Mouse (Mus musculus): ENCODE results near the gene Casp2.

Casp2 gene

DNA sequence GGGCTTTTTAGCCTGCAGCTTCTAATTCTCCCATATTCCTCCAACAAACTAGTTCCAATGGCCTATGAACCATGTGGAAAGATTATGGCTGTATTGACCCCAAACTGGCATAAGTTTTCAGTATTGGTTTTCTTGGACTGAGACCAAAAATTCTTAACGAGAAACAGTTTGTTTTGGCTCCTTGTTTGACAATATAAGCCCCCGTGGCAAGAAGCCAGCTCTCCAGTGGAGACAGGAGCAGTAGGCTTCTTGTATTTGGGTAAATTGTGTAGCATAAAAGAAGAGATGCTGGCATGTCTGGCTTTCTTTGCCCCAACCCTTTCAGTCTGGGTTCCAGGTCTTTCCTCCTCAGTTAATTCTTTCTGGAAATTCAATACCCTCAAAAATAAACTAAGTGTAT lies 11.4 kb downstream of the Casp2 start:
- DNase-seq (ENCODE audit: low spot score): no peak

DNA sequence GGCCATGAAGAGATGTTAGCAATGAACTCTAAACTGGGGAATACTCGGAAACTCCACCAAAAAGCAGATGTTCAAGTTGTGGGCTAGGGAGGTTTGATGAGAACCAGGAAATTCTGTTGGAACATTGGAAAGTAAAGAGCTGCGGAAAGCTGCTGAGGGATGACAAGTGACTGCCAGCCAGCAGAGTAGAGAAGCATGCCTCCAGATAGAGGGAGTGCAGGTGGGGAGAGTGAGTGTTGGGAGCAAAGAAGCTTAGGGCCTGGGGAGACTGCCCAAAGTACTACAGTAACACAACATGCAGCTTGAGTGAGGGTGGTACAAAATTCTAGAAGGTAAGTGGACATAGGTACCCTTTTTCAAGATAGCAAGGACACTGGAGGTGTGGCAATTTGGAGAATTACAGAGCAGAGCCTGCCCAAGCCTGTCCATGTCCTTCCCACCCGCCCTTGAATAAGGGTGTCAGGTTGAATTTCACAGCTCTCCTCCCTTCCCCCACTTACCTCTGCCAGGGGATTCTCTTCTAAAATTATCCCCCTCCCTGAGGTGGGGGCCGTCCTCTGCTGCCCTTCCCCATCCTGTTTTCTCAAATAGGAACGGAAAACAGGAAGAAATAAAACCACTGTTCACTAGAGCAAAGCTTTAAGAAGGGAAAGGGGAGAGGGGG lies 18.2 kb downstream of the Casp2 start:
- no peak for DNase-seq (ENCODE audit: low spot score)

DNA sequence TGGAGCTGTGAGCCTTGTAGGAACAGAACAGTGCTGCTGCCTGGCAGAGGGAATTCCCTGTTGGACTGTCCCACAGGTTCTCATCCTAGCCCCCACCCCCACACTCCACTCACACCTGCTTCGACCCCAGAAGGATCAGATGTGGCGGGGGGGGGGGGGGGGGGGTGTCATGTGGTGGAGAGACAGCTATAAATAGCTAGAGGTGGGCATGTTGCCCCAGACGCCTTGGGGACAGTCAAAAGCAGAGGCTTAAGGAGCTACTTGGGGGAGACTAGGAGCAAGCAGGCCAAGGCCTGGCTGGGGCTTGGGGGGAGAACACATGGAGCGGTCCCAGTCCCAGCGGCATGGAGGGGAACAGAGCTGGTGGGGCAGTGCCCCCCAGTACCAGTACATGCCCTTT lies 21.7 kb downstream of the Casp2 start, which contains the start of gene Clcn1:
Clcn1 (plus strand) TSS at position 238 of the 400 bp plus-strand sequence.
- DNase-seq (ENCODE audit: low spot score): no peak

DNA sequence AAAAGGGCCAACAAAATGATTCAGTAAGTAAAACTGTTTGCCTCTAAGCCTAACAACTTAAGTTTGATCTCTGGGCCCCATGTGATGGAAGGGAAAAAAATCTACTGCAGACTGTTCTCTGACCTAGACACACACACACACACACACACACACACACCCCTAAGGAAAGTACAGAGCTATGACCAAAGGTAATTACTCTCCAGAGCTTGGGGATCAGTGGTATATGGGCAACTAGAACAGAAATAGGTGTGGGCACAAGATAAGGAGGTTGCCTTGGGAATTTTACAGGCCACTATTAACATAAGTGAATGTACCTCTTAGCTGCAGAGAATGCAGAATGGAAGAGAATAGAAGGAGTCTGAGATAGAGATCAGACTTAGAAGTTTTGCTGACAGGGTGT lies 22.8 kb downstream of the Casp2 start:
- no peak for DNase-seq (ENCODE audit: low spot score)

DNA sequence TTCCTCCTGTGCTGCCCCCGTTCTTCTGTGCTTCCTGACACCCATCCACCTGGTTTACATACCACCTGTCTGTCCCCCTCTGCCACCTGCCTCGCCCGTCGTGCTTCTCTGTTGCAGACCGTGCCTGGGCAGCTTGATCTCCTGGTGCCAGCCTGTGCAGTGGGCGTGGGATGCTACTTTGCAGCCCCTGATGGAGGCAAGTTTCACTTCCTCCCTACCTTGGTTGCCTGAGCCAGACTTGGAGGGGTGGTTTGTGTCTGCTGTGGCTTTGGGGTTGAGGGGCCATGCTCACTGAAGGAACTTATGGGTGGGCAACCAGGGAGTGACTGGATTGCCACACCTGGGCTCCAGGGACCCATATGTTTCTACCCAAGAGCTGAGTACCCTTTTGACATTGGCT lies 28.5 kb downstream of the Casp2 start:
- DNase-seq (ENCODE audit: low spot score): no peak

DNA sequence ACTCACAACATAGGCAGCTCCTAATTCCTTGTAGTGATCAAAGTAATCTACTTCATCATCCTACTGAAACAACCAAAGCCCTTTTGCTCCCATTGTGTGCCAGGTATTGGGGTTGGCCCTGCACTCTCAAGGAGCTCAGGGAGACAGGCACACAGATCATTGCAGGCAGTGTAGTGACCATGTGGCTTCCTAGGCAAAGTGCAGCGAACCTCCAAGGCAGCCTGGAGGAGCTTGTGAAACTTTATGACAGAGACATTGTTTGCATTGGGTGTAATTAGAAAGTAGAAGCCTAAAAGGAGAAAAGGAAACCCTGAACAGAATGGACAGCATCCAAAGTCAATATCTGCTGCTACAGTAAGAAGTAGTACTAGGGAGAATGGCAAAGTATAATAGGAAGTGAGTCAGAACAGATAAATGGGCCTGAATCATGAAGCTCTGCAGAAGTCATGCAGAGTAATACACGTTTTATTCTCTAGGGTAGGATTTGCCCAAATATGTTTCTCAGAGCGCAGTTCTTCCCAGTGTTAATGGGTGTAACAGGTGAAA lies 30.8 kb downstream of the Casp2 start:
- DNase-seq (ENCODE audit: low spot score): no peak

DNA sequence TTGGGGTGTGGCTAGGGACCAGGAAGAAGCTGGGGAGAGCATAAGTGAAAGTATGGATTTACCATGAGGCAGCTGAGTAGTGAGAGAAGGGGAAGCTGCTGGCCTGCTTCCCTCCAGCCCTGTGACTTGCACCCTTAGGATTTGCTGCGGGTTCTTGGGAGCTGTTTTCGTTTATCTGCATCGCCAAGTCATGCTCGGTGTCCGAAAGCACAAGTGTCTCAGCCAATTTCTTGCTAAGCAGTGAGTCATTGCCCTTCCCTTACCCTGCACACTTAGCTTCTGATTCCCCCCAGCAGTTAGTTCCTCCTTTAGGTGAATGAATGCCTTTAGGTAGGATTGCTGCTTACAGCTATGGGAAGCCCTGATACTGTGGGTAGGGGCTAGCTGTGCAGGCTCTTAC lies 34.6 kb downstream of the Casp2 start:
- no peak for DNase-seq (ENCODE audit: low spot score)

DNA sequence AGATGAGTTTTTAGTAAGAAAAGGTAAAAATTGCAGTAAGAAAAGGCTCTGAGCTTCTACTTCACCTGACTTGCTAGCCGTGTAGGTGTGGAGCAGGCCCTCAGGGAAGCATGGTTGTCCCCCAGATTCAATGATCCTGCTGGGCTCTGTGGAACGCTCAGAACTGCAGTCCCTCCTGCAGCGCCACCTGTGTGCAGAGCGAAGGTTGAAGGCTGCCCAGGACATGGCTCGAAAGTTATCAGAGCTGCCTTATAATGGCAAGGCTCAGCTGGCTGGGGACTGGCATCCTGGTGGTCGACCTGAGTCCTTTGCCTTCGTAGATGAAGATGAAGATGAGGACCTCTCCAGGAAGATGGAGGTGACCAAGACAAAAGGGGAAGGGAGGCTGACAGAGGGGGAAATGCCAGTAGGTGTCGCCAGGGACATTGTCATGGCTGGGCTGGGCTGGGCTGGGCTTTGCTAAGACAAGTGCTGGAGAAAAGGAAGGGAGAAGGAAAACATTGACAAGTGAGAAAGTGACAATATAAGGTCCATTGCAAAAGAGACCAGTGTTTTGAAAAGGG lies 45.1 kb downstream of the Casp2 start:
- DNase-seq (ENCODE audit: low spot score): no peak

DNA sequence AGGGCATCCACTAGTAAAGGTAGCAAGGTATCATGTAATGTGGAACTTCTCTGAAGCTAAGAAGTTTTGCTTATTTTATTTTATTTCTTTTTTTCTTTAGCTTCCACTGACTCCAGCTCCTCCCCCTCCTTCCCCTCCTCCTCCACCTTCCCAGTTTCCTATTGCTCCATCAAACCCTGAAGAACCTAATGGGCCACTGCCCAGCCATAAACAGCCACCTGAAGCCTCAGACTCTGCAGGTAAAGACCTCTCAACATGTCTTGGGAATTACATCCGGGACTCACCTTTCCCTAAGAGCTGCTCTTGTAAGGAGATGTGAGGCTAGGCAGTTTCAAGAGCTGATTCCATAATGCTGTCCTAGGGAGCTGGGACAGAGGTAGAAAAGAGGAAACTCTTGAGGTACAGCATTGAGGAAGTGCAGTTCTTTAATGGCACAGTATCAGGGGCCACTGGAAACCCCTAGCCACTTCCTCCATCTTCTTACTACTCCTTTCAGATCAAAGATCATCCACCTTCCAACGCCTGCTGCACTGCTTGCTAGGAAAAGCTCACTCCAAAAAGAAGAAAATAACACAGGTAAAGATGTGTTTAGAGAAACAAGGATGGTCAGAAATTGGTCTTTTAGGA lies 45.8 kb downstream of the Casp2 start:
- DNase-seq (ENCODE audit: low spot score): no peak

DNA sequence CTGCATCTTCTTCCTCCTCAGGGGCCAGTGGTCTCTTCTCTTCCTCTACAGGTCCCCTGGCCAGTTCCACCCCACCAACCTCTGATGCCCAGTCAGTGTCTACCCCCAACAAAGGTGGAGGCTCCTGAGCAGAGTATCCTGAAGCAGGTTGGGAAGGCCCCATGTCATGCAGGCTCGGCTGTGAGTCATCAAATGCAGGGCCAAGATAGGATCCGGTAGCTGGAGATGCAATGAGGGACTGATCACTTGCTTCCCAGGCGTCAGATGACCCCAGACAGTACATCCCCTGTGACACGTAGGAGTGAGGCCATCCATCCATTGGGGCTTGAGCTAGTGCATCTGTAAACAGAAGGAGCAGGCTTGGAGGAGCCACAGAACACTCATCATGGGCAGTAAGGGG lies 53.5 kb downstream of the Casp2 start:
- DNase-seq (ENCODE audit: low spot score): no peak

DNA sequence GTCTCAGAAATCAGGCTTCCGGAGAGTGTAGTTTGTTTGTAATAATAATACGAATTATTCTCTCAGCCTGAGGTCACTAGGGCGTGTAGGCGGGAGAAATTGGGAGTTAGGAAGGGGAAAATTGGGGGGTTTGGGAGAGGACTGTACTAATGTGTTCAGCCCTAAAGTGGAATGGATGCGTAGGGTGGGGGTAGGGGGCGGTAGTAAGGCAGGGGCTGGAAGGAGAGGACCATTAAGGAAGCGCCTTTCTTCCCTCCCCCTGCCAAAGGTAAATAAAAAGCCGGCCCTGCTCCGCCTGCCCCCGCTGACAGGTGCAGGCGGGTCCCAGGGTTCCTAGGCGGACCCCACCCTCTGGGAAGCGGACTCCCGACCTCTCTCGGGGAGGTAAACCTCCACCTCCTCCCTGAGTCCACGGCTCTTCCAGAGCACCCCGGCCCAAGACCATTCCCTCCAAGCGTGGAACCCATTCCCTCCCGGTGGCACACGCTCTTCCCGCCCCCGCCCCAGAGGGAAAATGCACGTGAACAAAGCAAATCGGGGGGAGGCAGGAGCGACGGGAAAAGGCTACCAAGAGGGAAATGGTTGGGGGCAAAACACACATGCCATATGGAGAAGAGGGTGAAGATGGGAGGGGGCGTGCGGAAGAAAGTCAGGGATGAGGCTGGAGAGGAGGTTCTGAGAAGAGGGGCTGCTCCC lies 58.7 kb downstream of the Casp2 start:
- DNase-seq (ENCODE audit: low spot score): no peak

DNA sequence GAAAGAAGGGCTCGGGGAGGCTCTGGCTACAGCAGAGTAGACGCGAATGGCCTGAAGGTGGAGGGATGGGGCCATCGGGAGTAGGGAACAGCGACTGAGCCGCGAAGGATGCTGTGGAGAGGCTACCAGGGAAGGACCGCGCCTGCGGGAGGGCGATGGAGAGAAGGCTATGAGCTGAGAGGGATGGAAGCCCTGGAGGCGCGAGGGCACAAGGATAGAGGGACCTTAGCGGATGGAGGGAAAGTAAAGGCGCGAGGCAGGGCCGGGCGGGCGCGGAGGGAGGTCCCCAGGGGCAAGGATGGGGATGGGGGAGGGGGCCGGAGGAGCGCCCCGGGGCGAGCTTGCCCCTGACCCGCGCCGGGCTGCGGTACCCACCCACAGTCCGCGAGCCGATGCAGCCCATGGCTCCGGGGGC lies 59.3 kb downstream of the Casp2 start:
- DNase-seq (ENCODE audit: low spot score): peak; percentile 5

DNA sequence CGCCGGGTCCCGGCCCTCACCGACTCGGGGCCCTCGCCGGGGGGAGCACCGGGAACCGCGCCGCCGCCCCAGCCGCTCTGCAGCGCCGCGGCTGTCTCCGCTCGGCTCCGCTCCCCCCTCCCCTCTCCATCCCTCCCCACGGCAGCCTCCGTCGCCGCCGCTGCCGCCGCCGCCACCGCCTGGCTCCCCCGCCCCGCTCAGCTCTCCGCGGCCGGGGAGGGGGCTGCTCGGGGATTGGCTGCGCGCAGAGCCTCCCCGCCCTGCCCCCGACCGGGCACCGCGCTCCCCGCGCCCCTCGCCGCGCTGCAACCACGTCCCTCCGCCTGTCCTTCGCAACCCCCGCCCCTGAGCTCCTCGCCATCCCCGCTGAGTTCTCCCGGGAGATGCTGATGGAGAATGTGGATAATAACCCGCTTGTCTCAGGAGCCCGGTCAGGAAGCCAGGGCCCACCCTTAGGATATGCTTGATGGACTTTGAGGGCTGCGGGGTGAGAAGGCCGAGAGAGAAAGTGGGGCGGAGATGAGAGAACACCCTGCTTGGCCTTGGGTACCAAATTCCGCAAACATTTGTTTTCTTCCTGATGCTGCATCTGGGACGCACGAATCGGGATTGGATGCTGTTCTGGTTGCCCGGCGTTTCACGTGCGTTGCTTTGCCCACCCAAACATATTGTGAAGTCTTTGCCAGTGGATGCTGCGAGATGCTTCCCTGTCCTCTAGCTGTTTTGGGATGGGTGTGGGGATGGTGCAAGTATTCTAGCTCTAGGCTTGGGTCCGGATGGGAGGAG lies 59.9 kb downstream of the Casp2 start, which contains the start of gene Fam131b:
Fam131b (minus strand) TSS at position 162 of the 786 bp plus-strand sequence.
- peak; percentile 38 for DNase-seq (ENCODE audit: low spot score)

DNA sequence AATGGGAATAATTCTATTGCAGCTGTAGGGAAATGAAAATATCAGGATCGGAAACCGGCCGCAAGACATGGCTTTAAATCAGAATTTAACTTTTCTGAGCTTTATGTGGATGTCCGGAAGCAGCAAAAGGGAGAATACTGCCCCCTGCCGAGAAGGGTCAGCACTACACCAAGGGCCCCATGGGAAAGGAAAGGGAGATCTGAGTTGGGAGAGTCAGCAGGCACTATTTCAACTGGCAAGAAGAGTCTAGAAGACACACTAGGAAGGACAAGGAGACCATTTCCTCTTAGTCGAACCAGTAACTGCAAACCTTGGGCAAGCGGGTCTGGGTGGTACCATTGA lies 60.5 kb downstream of the Casp2 start:
- DNase-seq (ENCODE audit: low spot score): peak; percentile 21

DNA sequence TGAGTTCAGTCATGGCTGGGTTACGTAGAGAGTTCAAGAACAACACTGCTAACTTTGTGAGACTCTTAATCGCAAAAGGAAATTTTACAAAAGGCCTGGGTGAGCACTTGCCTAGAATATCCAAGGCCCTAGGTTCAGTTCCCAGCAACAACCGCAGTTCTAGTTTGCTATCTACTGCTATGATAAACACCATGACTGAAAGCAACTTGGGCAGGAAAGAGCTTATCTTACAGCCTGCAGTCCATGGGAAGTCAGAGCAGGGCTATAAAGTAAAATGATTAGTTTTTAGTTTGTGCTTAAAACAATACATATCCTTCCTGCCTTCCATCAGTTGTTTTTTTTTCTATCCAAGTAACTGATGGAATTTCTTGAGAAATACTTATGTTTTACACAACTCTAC lies 61.7 kb downstream of the Casp2 start:
- DNase-seq (ENCODE audit: low spot score): no peak

DNA sequence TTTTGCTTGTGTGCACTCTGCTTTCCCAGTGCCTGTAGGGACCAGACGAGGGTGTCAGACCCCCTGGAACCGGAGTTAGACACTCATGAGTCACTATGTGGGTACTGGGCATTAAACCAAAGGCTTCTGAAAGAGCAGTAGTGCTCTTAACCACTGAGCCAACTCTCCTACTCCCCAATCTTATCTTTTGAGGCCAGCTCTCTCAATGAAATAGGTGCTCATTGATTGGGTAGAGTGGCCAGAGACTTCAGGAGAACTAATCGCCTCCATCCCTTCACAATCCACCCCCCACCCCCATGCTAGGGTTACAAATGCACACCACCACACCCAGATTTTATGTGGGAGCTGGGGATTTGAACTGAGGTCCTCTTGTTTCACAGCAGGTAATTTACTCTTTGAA lies 64.0 kb downstream of the Casp2 start:
- DNase-seq (ENCODE audit: low spot score): no peak

DNA sequence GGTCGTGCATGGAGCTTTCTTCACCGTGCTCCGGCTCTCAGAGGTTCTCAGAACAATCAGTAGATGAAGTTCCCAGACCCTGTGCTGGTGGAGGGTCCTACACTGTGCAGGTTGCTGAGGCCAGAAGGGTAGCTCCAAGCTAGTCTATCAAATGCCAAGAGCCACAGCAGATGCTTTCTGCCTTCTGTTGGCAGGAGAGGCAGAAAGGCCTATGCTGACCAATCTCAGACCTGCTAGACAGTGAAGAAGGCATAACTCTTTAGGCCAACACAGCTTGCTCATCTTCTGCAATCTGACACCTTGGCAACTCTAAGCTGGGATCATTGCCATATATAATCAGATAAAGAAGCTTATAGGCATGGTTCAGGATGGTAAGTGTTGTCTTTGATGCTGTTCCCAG lies 65.4 kb downstream of the Casp2 start:
- no peak for DNase-seq (ENCODE audit: low spot score)

DNA sequence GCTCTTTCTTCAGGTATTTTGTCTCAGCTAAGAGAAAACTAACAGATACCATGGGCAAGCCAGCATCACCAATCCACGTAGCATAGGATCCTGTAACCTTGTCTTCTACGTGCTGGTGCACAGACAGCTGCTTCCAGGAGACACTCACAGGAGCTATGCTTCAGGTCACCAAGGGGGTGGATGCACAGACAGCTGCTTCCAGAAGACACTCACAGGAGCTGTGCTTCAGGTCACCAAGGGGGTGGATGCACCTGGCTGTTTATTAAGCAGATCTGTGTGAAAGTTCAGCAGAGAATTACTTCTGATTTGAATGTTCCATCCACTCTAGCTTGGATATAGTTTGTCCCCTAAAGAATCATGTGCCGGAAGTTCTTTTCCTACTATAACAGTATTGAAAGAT lies 66.2 kb downstream of the Casp2 start:
- DNase-seq (ENCODE audit: low spot score): no peak

Data from yolk sac, embryonic 10.5 days (tissue).